ENCODE assay signal across 10 mouse cellular contexts in the genomic region with DNA sequence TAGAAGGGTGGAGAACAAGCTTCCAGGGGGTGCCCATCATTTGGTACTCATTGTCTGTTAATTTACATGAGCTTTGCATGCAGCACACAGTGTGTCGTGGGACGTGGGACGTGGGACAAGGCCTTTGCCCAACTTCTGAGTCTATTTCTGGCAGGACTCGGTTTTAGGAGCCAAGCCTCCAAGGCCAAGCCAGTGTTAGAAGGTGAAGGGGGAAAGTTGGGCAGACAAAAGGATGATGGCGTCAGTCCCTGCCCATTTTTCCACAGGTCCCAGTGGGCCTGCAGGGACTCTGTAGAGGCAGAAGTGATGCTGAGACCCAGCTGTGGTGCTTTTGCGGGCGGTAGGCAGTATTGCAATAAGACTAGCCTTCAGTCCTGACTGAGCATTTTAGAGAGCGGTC. TPM values are rescaled to one million over a fixed set of nuclear protein-coding genes. Genes with fewer than 3 reads are reported as not detected.
DNase-seq lines count a peak whose midpoint lies in the region; ATAC-seq and TF ChIP-seq lines count a peak whose summit lies in the region.
"Had no signal": no experiment of that assay in that cellular context is flagged by ENCODE, and none has a peak within 500 bp of the region (broad histone marks: within the 10 kb centered on the region; RNA-seq: fewer than 3 reads in every experiment).

No protein-coding gene starts in this region.

- H3K9ac ChIP-seq in lung, embryonic 14.5 days = no peak overlapping the region
- no peak overlapping the region for H3K9ac ChIP-seq in hindbrain, postnatal 0 days (replicated peaks; ENCODE audit: low read length)
- H3K9ac ChIP-seq: liver, embryonic 14.5 days had no signal

- H3K4me2 ChIP-seq in lung, embryonic 14.5 days = no peak overlapping the region
- no peak overlapping the region for H3K4me2 ChIP-seq in hindbrain, postnatal 0 days (ENCODE audit: low read depth, low read length)

- WGBS in lung, embryonic 14.5 days = 90% methylated on average over 8 of the region's 8 CpGs
- 68% methylated on average over 8 of the region's 8 CpGs for WGBS in hindbrain, postnatal 0 days
- 81% methylated on average over 8 of the region's 8 CpGs for WGBS in small intestine, adult 2 months

- no peak overlapping the region for H3K4me3 ChIP-seq in gastrocnemius, adult 2 months
- H3K4me3 ChIP-seq in lung, embryonic 14.5 days (ENCODE audit: low read depth, low read length) = no peak overlapping the region
- H3K4me3 ChIP-seq in hindbrain, postnatal 0 days (ENCODE audit: low read length) = no peak overlapping the region
- no peak overlapping the region for H3K4me3 ChIP-seq in small intestine, adult 2 months (ENCODE audit: low read depth, low read length)

- H3K36me3 ChIP-seq in lung, embryonic 14.5 days (ENCODE audit: insufficient read depth) = 0 out of 2 replicates have a peak, but pooled peaks cover 3% of the 10 kb centered on the region
- H3K36me3 ChIP-seq in hindbrain, postnatal 0 days (ENCODE audit: insufficient read depth, low read length) = no peaks in the 10 kb centered on the region
- 0 out of 2 replicates have a peak, but pooled peaks cover 2% of the 10 kb centered on the region for H3K36me3 ChIP-seq in small intestine, adult 2 months (ENCODE audit: control insufficient read depth, insufficient read depth, low read length)

- DNase-seq in gastrocnemius, adult 2 months = peak; percentile 45
- DNase-seq in gastrocnemius, postnatal 10 days = no peak
- no peak for DNase-seq in lung, embryonic 14.5 days
- DNase-seq in lung, adult 18-20 months = no peak
- DNase-seq in hindbrain, postnatal 0 days (ENCODE audit: low spot score) = no peak
- DNase-seq in left cerebral cortex, postnatal 25 days (ENCODE audit: low spot score in 2 of 2) = no peak
- DNase-seq in left cerebral cortex, adult 18-20 months (ENCODE audit: low spot score in 2 of 2) = no peak

- H3K27me3 ChIP-seq in lung, embryonic 14.5 days (ENCODE audit: insufficient read depth, low read length) = no peaks in the 10 kb centered on the region
- H3K27me3 ChIP-seq in hindbrain, postnatal 0 days (ENCODE audit: insufficient read depth, low read length) = no peaks in the 10 kb centered on the region
- no peaks in the 10 kb centered on the region for H3K27me3 ChIP-seq in small intestine, adult 2 months (ENCODE audit: control insufficient read depth, insufficient read depth, low read length)

- H3K9me3 ChIP-seq in lung, embryonic 14.5 days (ENCODE audit: low read depth, low read length) = no peaks in the 10 kb centered on the region
- H3K9me3 ChIP-seq in hindbrain, postnatal 0 days (ENCODE audit: low read length) = no peaks in the 10 kb centered on the region

- no peak for ATAC-seq in lung, embryonic 14.5 days (ENCODE audit: insufficient read depth)
- no peak for ATAC-seq in hindbrain, postnatal 0 days
- ATAC-seq: CD4-positive, CD25-positive, alpha-beta regulatory T cell, adult 4 months had no signal

- intact Hi-C loops in gastrocnemius, adult 2 months (cut with DNase I) = no loop called here
- intact Hi-C loops in left cerebral cortex, postnatal 25 days (cut with DNase I) = no loop called here

- TF ChIP-seq CTCF in gastrocnemius, adult 2 months (IDR thresholded peaks at IDR 0.05) = no peak
- no peak for TF ChIP-seq CTCF in lung, embryonic 14.5 days (IDR thresholded peaks at IDR 0.05; ENCODE audit: low read depth)
- no peak for TF ChIP-seq CTCF in hindbrain, postnatal 0 days (IDR thresholded peaks at IDR 0.05; ENCODE audit: low read depth)
- TF ChIP-seq CTCF in small intestine, adult 2 months (IDR thresholded peaks at IDR 0.05; ENCODE audit: extremely low read depth, insufficient read length, insufficient replicate concordance, low read depth, low read length) = no peak

- peaks cover 32% of the 10 kb centered on the region for H3K4me1 ChIP-seq in lung, embryonic 14.5 days (ENCODE audit: insufficient read depth)
- H3K4me1 ChIP-seq in hindbrain, postnatal 0 days (ENCODE audit: insufficient read depth, low read length) = peaks cover 32% of the 10 kb centered on the region
- peaks cover 80% of the 10 kb centered on the region for H3K4me1 ChIP-seq in small intestine, adult 2 months (ENCODE audit: control insufficient read depth, insufficient read depth, insufficient read length, low read length)

- no peak for TF ChIP-seq POLR2A in small intestine, adult 2 months (IDR thresholded peaks at IDR 0.05; ENCODE audit: low read depth, low read length)

- H3K27ac ChIP-seq in gastrocnemius, adult 2 months = peak overlapping the region; percentile 85
- H3K27ac ChIP-seq in lung, embryonic 14.5 days (ENCODE audit: low read depth) = peak overlapping the region; percentile 70; the same call in 1 of the 2 replicates
- peak overlapping the region; percentile 62; the same call in 1 of the 2 replicates for H3K27ac ChIP-seq in hindbrain, postnatal 0 days
- H3K27ac ChIP-seq in small intestine, adult 2 months (ENCODE audit: insufficient read depth, low read depth, low read length) = peak overlapping the region; percentile 93
- H3K27ac ChIP-seq: liver, embryonic 14.5 days had no signal

RNA-seq across cellular contexts. Expression of a gene that starts 33.1 kb away (rescaled TPM):
- 10 to 100 TPM in 1 of 2 experiments, 1 to 10 TPM in 1; 5.8 to 11.4 TPM for total RNA-seq in gastrocnemius, adult 2 months (2021)
- 10 to 100 TPM; 11.4 to 11.5 TPM for total RNA-seq in gastrocnemius, postnatal 10 days (2021)
- 8.6 and 9.8 TPM in 2 replicates for polyA plus RNA-seq in lung, embryonic 14.5 days (2014; fragmentation: Nextera tagmentation; extraction: Ambion mirVana)
- total RNA-seq in hindbrain, postnatal 0 days (2014; rRNA removed) = 36.2 and 40.9 TPM in 2 replicates
- 18.6 and 19.0 TPM in 2 replicates for polyA plus RNA-seq in hindbrain, postnatal 0 days (2015; fragmentation: Nextera tagmentation; extraction: Ambion mirVana)
- 10.5 and 25.1 TPM in 2 replicates for polyA plus RNA-seq in small intestine, adult 2 months (2012; rRNA removed)
- total RNA-seq in left cerebral cortex, postnatal 25 days (2021) = 10 to 100 TPM; 42.0 to 47.6 TPM
- 10 to 100 TPM; 44.2 to 49.4 TPM for total RNA-seq in left cerebral cortex, adult 18-20 months (2021)

RNA-seq across cellular contexts. Expression of a gene that starts 57.0 kb away (rescaled TPM):
- under 1 TPM; 0.13 to 0.28 TPM for total RNA-seq in gastrocnemius, adult 2 months (2021)
- total RNA-seq in gastrocnemius, postnatal 10 days (2021) = under 1 TPM; 0.73 to 0.88 TPM
- polyA plus RNA-seq in lung, embryonic 14.5 days (2014; fragmentation: Nextera tagmentation; extraction: Ambion mirVana) = 9.0 and 9.9 TPM in 2 replicates
- 16.4 and 19.4 TPM in 2 replicates for total RNA-seq in hindbrain, postnatal 0 days (2014; rRNA removed)
- polyA plus RNA-seq in hindbrain, postnatal 0 days (2015; fragmentation: Nextera tagmentation; extraction: Ambion mirVana) = 0.98 and 0.99 TPM in 2 replicates
- 2.9 and 4.7 TPM in 2 replicates for polyA plus RNA-seq in small intestine, adult 2 months (2012; rRNA removed)
- total RNA-seq in left cerebral cortex, postnatal 25 days (2021) = 1 to 10 TPM; 3.1 to 3.9 TPM
- total RNA-seq in left cerebral cortex, adult 18-20 months (2021) = 1 to 10 TPM; 4.3 to 5.3 TPM
